Mouse (Mus musculus): Measurements from ENCODE around the gene Klf12.
"Not testable (repeated sequence)": the region's sequence is repeated elsewhere in the genome, so short reads cannot be mapped to it uniquely, and the experiment has no call there.

Gene Klf12

GRCm38 (mm10) chr14:99885128-99885527, 399.4 kb downstream of the Klf12 start:
- no peak for DNase-seq (ENCODE audit: low spot score)

- DNase-seq (ENCODE audit: low spot score), result no peak
Observed at GRCm38 (mm10) chr14:99876791-99877578, 407.5 kb downstream of the Klf12 start.

GRCm38 (mm10) chr14:99873725-99874124, 410.8 kb downstream of the Klf12 start:
- no peak for DNase-seq (ENCODE audit: low spot score)

- no peak for DNase-seq (ENCODE audit: low spot score)
Observed at GRCm38 (mm10) chr14:99856158-99857011, 428.1 kb downstream of the Klf12 start.

- DNase-seq (ENCODE audit: low spot score), result not testable (repeated sequence)
Observed at GRCm38 (mm10) chr14:99854467-99854807, 430.0 kb downstream of the Klf12 start.

- not testable (repeated sequence) for DNase-seq (ENCODE audit: low spot score)
Observed at GRCm38 (mm10) chr14:99853769-99854466, 430.6 kb downstream of the Klf12 start.

GRCm38 (mm10) chr14:99850350-99850749, 434.1 kb downstream of the Klf12 start:
- no peak for DNase-seq (ENCODE audit: low spot score)

GRCm38 (mm10) chr14:99847502-99847901, 437.0 kb downstream of the Klf12 start:
- no peak for DNase-seq (ENCODE audit: low spot score)

GRCm38 (mm10) chr14:99826713-99827112, 457.8 kb downstream of the Klf12 start:
- DNase-seq (ENCODE audit: low spot score), result no peak
